ENCODE assay signal across 8 mouse cellular contexts in the genomic region with DNA sequence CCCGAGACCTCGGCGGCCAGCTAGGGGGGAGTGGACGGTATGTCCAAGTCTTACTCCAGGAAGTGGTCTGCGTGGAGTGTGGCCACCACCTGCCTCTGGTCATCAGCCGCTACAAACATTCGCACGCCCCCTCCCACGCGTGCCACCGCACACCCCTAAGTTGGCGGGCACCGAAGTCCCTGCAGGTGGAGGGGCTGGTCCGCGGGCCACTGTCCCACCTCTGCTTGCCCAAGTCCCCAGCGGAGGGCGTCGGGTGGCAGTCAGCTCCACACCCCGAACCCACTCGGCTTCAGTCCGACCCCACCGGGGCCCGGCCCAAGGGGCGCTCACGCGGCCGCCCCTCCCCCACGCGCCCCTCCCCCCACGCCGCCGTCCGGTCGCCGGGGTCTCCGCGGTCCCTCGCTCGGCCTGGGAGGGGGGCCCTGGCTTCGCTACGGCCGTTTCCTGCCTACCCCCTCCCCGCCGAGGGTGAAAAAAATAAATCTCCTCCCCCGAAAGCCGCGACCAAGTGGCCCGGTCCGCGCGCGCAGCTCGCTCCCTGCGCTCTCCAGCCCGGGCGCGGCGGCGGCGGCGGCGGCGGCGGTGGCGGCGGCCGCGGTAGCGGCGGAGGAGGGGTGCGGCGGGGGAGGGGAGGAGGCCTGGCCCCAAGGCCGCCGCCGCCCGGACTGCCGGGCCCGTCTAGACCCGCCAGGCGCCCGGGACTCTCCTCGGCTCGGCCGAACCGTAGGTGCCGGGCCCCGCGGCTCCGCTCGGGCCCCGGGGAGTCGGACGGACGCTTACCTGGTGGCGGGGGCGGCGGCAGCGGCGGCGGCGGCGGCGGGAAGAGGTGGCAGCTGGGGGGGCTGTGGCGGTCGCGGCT. TPM values are rescaled to one million over a fixed set of nuclear protein-coding genes. Genes with fewer than 3 reads are reported as not detected.
DNase-seq lines count a peak whose midpoint lies in the region; ATAC-seq and TF ChIP-seq lines count a peak whose summit lies in the region.

No protein-coding gene starts in this region.

- 1% methylated on average over 75 of the region's 106 CpGs for WGBS in heart, embryonic 10.5 days
- under 1% methylated on average over 67 of the region's 106 CpGs for WGBS in kidney, embryonic 15.5 days
- WGBS in lung, postnatal 0 days: under 1% methylated on average over 36 of the region's 106 CpGs

- peak overlapping the region; percentile 96 for H3K4me2 ChIP-seq in CH12.LX (ENCODE audit: insufficient read depth, low read depth, poor library complexity, severe bottlenecking)
- H3K4me2 ChIP-seq in kidney, embryonic 15.5 days: peak overlapping the region; percentile 87
- peak overlapping the region; percentile 77 for H3K4me2 ChIP-seq in lung, postnatal 0 days (replicated peaks; ENCODE audit: low read depth, low read length)

- TF ChIP-seq RAD21 in CH12.LX (IDR thresholded peaks at IDR 0.05; ENCODE audit: low read depth, low read length): no peak

- H3K36me3 ChIP-seq in CH12.LX (replicated peaks in 1 of 2; ENCODE audit: control insufficient read depth in 1 of 2, insufficient read depth in 1 of 2, low read length in 1 of 2): peaks cover 5 to 39% of the 10 kb centered on the region in 2 experiments
- peaks cover 8% of the 10 kb centered on the region; the same call in 1 of the 2 replicates for H3K36me3 ChIP-seq in heart, embryonic 10.5 days
- H3K36me3 ChIP-seq in kidney, embryonic 15.5 days: peaks cover 12% of the 10 kb centered on the region
- H3K36me3 ChIP-seq in lung, postnatal 0 days (ENCODE audit: insufficient read depth, low read length): no peaks in the 10 kb centered on the region

- peak overlapping the region; percentile 100 for H3K9ac ChIP-seq in CH12.LX (ENCODE audit: insufficient read depth, low read depth)
- peak overlapping the region; percentile 99 for H3K9ac ChIP-seq in kidney, embryonic 15.5 days
- H3K9ac ChIP-seq in lung, postnatal 0 days (replicated peaks; ENCODE audit: low read depth): peak overlapping the region; percentile 95

- dilution Hi-C loops in CH12.LX (cut with MboI; ENCODE audit: extremely low pct_ligation_motif_present, extremely low pct_unique_long_range_greater_than_20kb, low sequenced_read_pairs): no loop called here

- in situ Hi-C loops in CH12.LX (cut with MboI; ENCODE audit: low pct_ligation_motif_present, low pct_unique_long_range_greater_than_20kb, low sequenced_read_pairs): loop anchor here (5.0 kb wide), 2 partner anchors 36 to 101 kb away; no protein-coding TSS in a partner anchor

- TF ChIP-seq POLR2A in CH12.LX (IDR thresholded peaks at IDR 0.05; ENCODE audit: low read depth, low read length): peak; percentile 26; the same call in 1 of the 2 replicates

- H3K79me2 ChIP-seq in CH12.LX (replicated peaks; ENCODE audit: control insufficient read depth, extremely low read depth, insufficient read depth, poor library complexity, severe bottlenecking): peaks cover 3% of the 10 kb centered on the region; the same call in 1 of the 2 replicates

- DNase-seq in 416B (ENCODE audit: low read depth): peak; percentile 32
- DNase-seq in CH12.LX (ENCODE audit: extremely low read depth): peak; percentile 23
- peak; percentile 72 to 78 for DNase-seq in cerebellum, postnatal 25 days
- DNase-seq in heart, embryonic 10.5 days (ENCODE audit: low spot score): no peak
- peak; percentile 72 for DNase-seq in lung, postnatal 0 days (ENCODE audit: low spot score)
- peak; percentile 17 for DNase-seq in spleen, adult 12 weeks (ENCODE audit: low spot score)

- ATAC-seq in kidney, embryonic 15.5 days (replicated peaks; ENCODE audit: low FRiP score): no peak
- peak; percentile 11 for ATAC-seq in lung, postnatal 0 days
- no peak for ATAC-seq in inflammation-experienced regulatory T-cells, adult 6 months

- no peak for TF ChIP-seq CTCF in CH12.LX (conservative IDR thresholded peaks at IDR 0.05 in 1 of 2, IDR thresholded peaks at IDR 0.05 in 1 of 2; ENCODE audit: low read depth in 2 of 2, low read length in 2 of 2)
- no peak for TF ChIP-seq CTCF in lung, postnatal 0 days (IDR thresholded peaks at IDR 0.05)

- H3K27ac ChIP-seq in CH12.LX (ENCODE audit: insufficient read depth, low read depth): peak overlapping the region; percentile 49
- H3K27ac ChIP-seq in heart, embryonic 10.5 days: peak overlapping the region; percentile 100
- H3K27ac ChIP-seq in kidney, embryonic 15.5 days: peak overlapping the region; percentile 100
- peak overlapping the region; percentile 100 for H3K27ac ChIP-seq in lung, postnatal 0 days (ENCODE audit: low read length)

- no peak for TF ChIP-seq EP300 in CH12.LX (IDR thresholded peaks at IDR 0.05; ENCODE audit: low read length)
- no peak for TF ChIP-seq EP300 in lung, postnatal 0 days (IDR thresholded peaks at IDR 0.05)

- no peaks in the 10 kb centered on the region for H3K27me3 ChIP-seq in CH12.LX (replicated peaks)
- no peaks in the 10 kb centered on the region for H3K27me3 ChIP-seq in heart, embryonic 10.5 days (ENCODE audit: insufficient read depth, poor library complexity, severe bottlenecking)
- no peaks in the 10 kb centered on the region for H3K27me3 ChIP-seq in kidney, embryonic 15.5 days
- no peaks in the 10 kb centered on the region for H3K27me3 ChIP-seq in lung, postnatal 0 days (replicated peaks; ENCODE audit: insufficient read depth, low read length)

- peak overlapping the region; percentile 76 to 84 (median 78) for H3K4me3 ChIP-seq in CH12.LX (replicated peaks in 1 of 3; ENCODE audit: low read depth in 2 of 3, low read length in 2 of 3, poor library complexity in 1 of 3)
- H3K4me3 ChIP-seq in heart, embryonic 10.5 days: peak overlapping the region; percentile 99
- H3K4me3 ChIP-seq in kidney, embryonic 15.5 days (replicated peaks): peak overlapping the region; percentile 94
- peak overlapping the region; percentile 98 for H3K4me3 ChIP-seq in lung, postnatal 0 days (ENCODE audit: low read depth, low read length)

- no peaks in the 10 kb centered on the region for H3K9me3 ChIP-seq in CH12.LX (replicated peaks; ENCODE audit: low read length)
- no peaks in the 10 kb centered on the region for H3K9me3 ChIP-seq in heart, embryonic 10.5 days
- no peaks in the 10 kb centered on the region for H3K9me3 ChIP-seq in kidney, embryonic 15.5 days (replicated peaks)
- H3K9me3 ChIP-seq in lung, postnatal 0 days (ENCODE audit: low read length): no peaks in the 10 kb centered on the region

- peaks cover 7 to 36% of the 10 kb centered on the region in 2 experiments for H3K4me1 ChIP-seq in CH12.LX (ENCODE audit: control insufficient read depth in 1 of 2, insufficient read depth in 2 of 2)
- H3K4me1 ChIP-seq in heart, embryonic 10.5 days: peaks cover 70% of the 10 kb centered on the region
- peaks cover 69% of the 10 kb centered on the region for H3K4me1 ChIP-seq in kidney, embryonic 15.5 days
- peaks cover 24% of the 10 kb centered on the region for H3K4me1 ChIP-seq in lung, postnatal 0 days (ENCODE audit: insufficient read depth, low read depth, low read length)

TF ChIP-seq in CH12.LX, 34 proteins besides CTCF, POLR2A, EP300 and RAD21 (continues in another document):
- TF ChIP-seq USF1 (IDR thresholded peaks at IDR 0.05; ENCODE audit: low read depth, low read length): no peak

RNA-seq across cellular contexts. Expression of a gene that starts 0.6 kb away (rescaled TPM):
- total RNA-seq in CH12.LX (2012; rRNA removed) (66.4 and 69.6 TPM in 2 replicates), CH12.LX (2014; rRNA removed) (30.6 and 31.9 TPM in 2 replicates)
- 87.1 and 92.0 TPM in 2 replicates for polyA plus RNA-seq in CH12.LX (2012; ENCODE audit: insufficient read length, low read depth)
- polyA plus RNA-seq in heart, embryonic 10.5 days (2016; fragmentation: Nextera tagmentation; extraction: Ambion mirVana): 15.8 and 26.5 TPM in 2 replicates
- polyA plus RNA-seq in kidney, embryonic 15.5 days (2015; fragmentation: Nextera tagmentation; extraction: Ambion mirVana): 54.8 and 62.8 TPM in 2 replicates
- polyA plus RNA-seq in lung, postnatal 0 days (2015; fragmentation: Nextera tagmentation; extraction: Ambion mirVana): 29.9 and 38.4 TPM in 2 replicates
- 10 to 100 TPM; 30.0 to 68.3 (median 60.9) TPM for polyA plus RNA-seq in inflammation-experienced regulatory T-cells, adult 6 months (2017; shearing (Covaris generic))

RNA-seq across cellular contexts. Expression of a gene that starts 26.7 kb away (rescaled TPM):
- total RNA-seq in CH12.LX (2012; rRNA removed) (193 and 208 TPM in 2 replicates), CH12.LX (2014; rRNA removed) (161 and 201 TPM in 2 replicates)
- polyA plus RNA-seq in CH12.LX (2012; ENCODE audit: insufficient read length, low read depth): 137 and 153 TPM in 2 replicates
- polyA plus RNA-seq in heart, embryonic 10.5 days (2016; fragmentation: Nextera tagmentation; extraction: Ambion mirVana): 158 and 165 TPM in 2 replicates
- polyA plus RNA-seq in kidney, embryonic 15.5 days (2015; fragmentation: Nextera tagmentation; extraction: Ambion mirVana): 153 and 155 TPM in 2 replicates
- polyA plus RNA-seq in lung, postnatal 0 days (2015; fragmentation: Nextera tagmentation; extraction: Ambion mirVana): 126 and 142 TPM in 2 replicates
- polyA plus RNA-seq in inflammation-experienced regulatory T-cells, adult 6 months (2017; shearing (Covaris generic)): 100 to 1,000 TPM; 108 to 130 (median 112) TPM

RNA-seq across cellular contexts. Expression of a gene that starts 26.8 kb away (rescaled TPM):
- total RNA-seq in CH12.LX (2012; rRNA removed): 28.4 and 37.4 TPM in 2 replicates
- 27.3 and 29.3 TPM in 2 replicates for total RNA-seq in CH12.LX (2014; rRNA removed)
- 29.5 and 33.2 TPM in 2 replicates for polyA plus RNA-seq in CH12.LX (2012; ENCODE audit: insufficient read length, low read depth)
- 27.4 and 31.8 TPM in 2 replicates for polyA plus RNA-seq in heart, embryonic 10.5 days (2016; fragmentation: Nextera tagmentation; extraction: Ambion mirVana)
- polyA plus RNA-seq in kidney, embryonic 15.5 days (2015; fragmentation: Nextera tagmentation; extraction: Ambion mirVana): 30.2 and 30.5 TPM in 2 replicates
- 16.3 and 16.5 TPM in 2 replicates for polyA plus RNA-seq in lung, postnatal 0 days (2015; fragmentation: Nextera tagmentation; extraction: Ambion mirVana)
- 10 to 100 TPM; 13.9 to 20.0 (median 18.4) TPM for polyA plus RNA-seq in inflammation-experienced regulatory T-cells, adult 6 months (2017; shearing (Covaris generic))

RNA-seq across cellular contexts. Expression of a gene that starts 28.3 kb away (rescaled TPM):
- 0.30 and 0.34 TPM in 2 replicates for total RNA-seq in CH12.LX (2012; rRNA removed)
- not detected in 2 replicates for total RNA-seq in CH12.LX (2014; rRNA removed)
- 0.21 TPM in 1 of 2 replicates, not detected in the other for polyA plus RNA-seq in CH12.LX (2012; ENCODE audit: insufficient read length, low read depth)
- 6.4 and 9.8 TPM in 2 replicates for polyA plus RNA-seq in heart, embryonic 10.5 days (2016; fragmentation: Nextera tagmentation; extraction: Ambion mirVana)
- 16.6 and 17.1 TPM in 2 replicates for polyA plus RNA-seq in kidney, embryonic 15.5 days (2015; fragmentation: Nextera tagmentation; extraction: Ambion mirVana)
- polyA plus RNA-seq in lung, postnatal 0 days (2015; fragmentation: Nextera tagmentation; extraction: Ambion mirVana): 5.7 and 6.6 TPM in 2 replicates
- polyA plus RNA-seq in inflammation-experienced regulatory T-cells, adult 6 months (2017; shearing (Covaris generic)): 1 to 10 TPM; 2.5 to 5.9 (median 4.8) TPM

RNA-seq across cellular contexts. Expression of a gene that starts 29.4 kb away (rescaled TPM):
- total RNA-seq in CH12.LX (2012; rRNA removed): 0.25 and 0.38 TPM in 2 replicates
- not detected in 2 replicates for total RNA-seq in CH12.LX (2014; rRNA removed)
- 0.16 and 0.22 TPM in 2 replicates for polyA plus RNA-seq in CH12.LX (2012; ENCODE audit: insufficient read length, low read depth)
- polyA plus RNA-seq in heart, embryonic 10.5 days (2016; fragmentation: Nextera tagmentation; extraction: Ambion mirVana): 38.9 and 52.5 TPM in 2 replicates
- polyA plus RNA-seq in kidney, embryonic 15.5 days (2015; fragmentation: Nextera tagmentation; extraction: Ambion mirVana): 41.9 and 44.3 TPM in 2 replicates
- 96.5 and 101 TPM in 2 replicates for polyA plus RNA-seq in lung, postnatal 0 days (2015; fragmentation: Nextera tagmentation; extraction: Ambion mirVana)
- 1 to 10 TPM in 1 of 3 experiments, under 1 TPM in 2; 0.40 to 1.0 (median 0.74) TPM for polyA plus RNA-seq in inflammation-experienced regulatory T-cells, adult 6 months (2017; shearing (Covaris generic))

Comparison
In these comparisons a context has a peak if more than half of its experiments do, and no peak if none do; other contexts are left out.
1. H3K27ac ChIP-seq: peak in every context shown above with its lines; median percentile 100 in heart, embryonic 10.5 days; 100 in kidney, embryonic 15.5 days; 100 in lung, postnatal 0 days; 49 in CH12.LX.